In the genomic region with DNA sequence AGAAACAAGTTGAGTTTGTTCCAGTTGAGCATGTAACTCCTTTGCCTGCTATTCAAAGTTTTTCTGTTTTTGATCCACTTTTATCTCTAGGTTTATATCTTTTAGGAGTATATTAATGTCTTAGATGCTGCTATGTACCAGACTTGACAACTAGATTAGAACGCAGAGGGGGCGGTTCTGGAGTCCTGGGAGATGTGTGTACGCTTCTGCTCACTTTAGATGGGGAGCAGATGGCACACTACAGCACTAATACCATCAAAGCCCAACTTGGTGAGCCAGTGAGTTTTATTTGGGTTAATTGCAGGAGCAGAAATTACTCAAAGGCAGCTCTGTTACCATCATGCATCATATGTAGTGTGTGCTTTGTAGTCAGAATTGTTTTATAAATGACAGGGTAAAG, we compare ENCODE assay signal across 22 mouse cellular contexts.
DNase-seq lines count a peak whose midpoint lies in the region; ATAC-seq and TF ChIP-seq lines count a peak whose summit lies in the region.
"Had no signal": no experiment of that assay in that cellular context is flagged by ENCODE, and none has a peak within 500 bp of the region (broad histone marks: within the 10 kb centered on the region; RNA-seq: fewer than 3 reads in every experiment).

No protein-coding gene starts in this region.

- no peaks in the 10 kb centered on the region for H3K36me3 ChIP-seq in forebrain, embryonic 14.5 days (ENCODE audit: control insufficient read depth, insufficient read depth, low read length)
- 0 out of 2 replicates have a peak, but pooled peaks cover 4% of the 10 kb centered on the region for H3K36me3 ChIP-seq in forebrain, postnatal 0 days (ENCODE audit: insufficient read depth)
- H3K36me3 ChIP-seq in midbrain, embryonic 13.5 days: peaks cover 5% of the 10 kb centered on the region; the same call in 1 of the 2 replicates
- H3K36me3 ChIP-seq: hindbrain, embryonic 10.5 days; lung, embryonic 15.5 days had no signal

- WGBS in forebrain, embryonic 14.5 days: 86% methylated on average over 3 of the region's 3 CpGs
- 48% methylated on average over 3 of the region's 3 CpGs for WGBS in forebrain, postnatal 0 days
- 69% methylated on average over 3 of the region's 3 CpGs for WGBS in midbrain, embryonic 13.5 days

- H3K4me3 ChIP-seq in forebrain, embryonic 14.5 days (ENCODE audit: low read depth, low read length): no peak overlapping the region
- no peak overlapping the region for H3K4me3 ChIP-seq in forebrain, postnatal 0 days (ENCODE audit: low read depth, low read length)
- no peak overlapping the region for H3K4me3 ChIP-seq in midbrain, embryonic 13.5 days (replicated peaks)
- H3K4me3 ChIP-seq: embryonic facial prominence, embryonic 10.5 days; hindbrain, embryonic 10.5 days; left cerebral cortex, adult 2 months; limb, embryonic 13.5 days; lung, embryonic 15.5 days had no signal

- TF ChIP-seq CTCF in forebrain, postnatal 0 days (IDR thresholded peaks at IDR 0.05; ENCODE audit: low read depth): no peak

- no peak for ATAC-seq in forebrain, embryonic 14.5 days
- ATAC-seq in forebrain, postnatal 0 days: no peak
- no peak for ATAC-seq in midbrain, embryonic 13.5 days
- ATAC-seq: activated CD4-positive, CD25-positive, alpha-beta regulatory T cell, adult 4 months; CD4-positive, CD25-positive, alpha-beta regulatory T cell, adult 4 months had no signal

- intact Hi-C loops in heart, postnatal 14 days (cut with DNase I): no loop called here

- H3K4me1 ChIP-seq in forebrain, embryonic 14.5 days (ENCODE audit: control insufficient read depth, insufficient read depth, low read length): no peaks in the 10 kb centered on the region
- no peaks in the 10 kb centered on the region for H3K4me1 ChIP-seq in forebrain, postnatal 0 days (ENCODE audit: insufficient read depth)
- no peaks in the 10 kb centered on the region for H3K4me1 ChIP-seq in midbrain, embryonic 13.5 days (replicated peaks)
- H3K4me1 ChIP-seq: embryonic facial prominence, embryonic 10.5 days; hindbrain, embryonic 10.5 days; limb, embryonic 13.5 days; lung, embryonic 15.5 days had no signal

- no peak overlapping the region for H3K9ac ChIP-seq in forebrain, embryonic 14.5 days (ENCODE audit: low read length)
- no peak overlapping the region for H3K9ac ChIP-seq in forebrain, postnatal 0 days
- H3K9ac ChIP-seq in midbrain, embryonic 13.5 days (replicated peaks): no peak overlapping the region
- H3K9ac ChIP-seq: limb, embryonic 13.5 days; liver, embryonic 14.5 days; lung, embryonic 15.5 days had no signal

- no peak overlapping the region for H3K4me2 ChIP-seq in forebrain, embryonic 14.5 days (ENCODE audit: low read length)
- H3K4me2 ChIP-seq in forebrain, postnatal 0 days (ENCODE audit: low read depth): no peak overlapping the region
- H3K4me2 ChIP-seq in midbrain, embryonic 13.5 days (replicated peaks): no peak overlapping the region
- H3K4me2 ChIP-seq: limb, embryonic 13.5 days; lung, embryonic 15.5 days had no signal

- H3K27me3 ChIP-seq in forebrain, embryonic 14.5 days (replicated peaks; ENCODE audit: control insufficient read depth, insufficient read depth, low read length): no peaks in the 10 kb centered on the region
- no peaks in the 10 kb centered on the region for H3K27me3 ChIP-seq in forebrain, postnatal 0 days (ENCODE audit: insufficient read depth, low read length)
- no peaks in the 10 kb centered on the region for H3K27me3 ChIP-seq in midbrain, embryonic 13.5 days
- H3K27me3 ChIP-seq: limb, embryonic 13.5 days; lung, embryonic 15.5 days had no signal

- no peaks in the 10 kb centered on the region for H3K9me3 ChIP-seq in forebrain, embryonic 14.5 days (replicated peaks; ENCODE audit: control insufficient read depth, low read length)
- no peaks in the 10 kb centered on the region for H3K9me3 ChIP-seq in forebrain, postnatal 0 days (ENCODE audit: low read length)
- no peaks in the 10 kb centered on the region for H3K9me3 ChIP-seq in midbrain, embryonic 13.5 days
- H3K9me3 ChIP-seq: embryonic facial prominence, embryonic 10.5 days; hindbrain, embryonic 10.5 days; limb, embryonic 13.5 days; lung, embryonic 15.5 days had no signal

- no peak overlapping the region for H3K27ac ChIP-seq in forebrain, embryonic 14.5 days (ENCODE audit: low read depth, low read length)
- no peak overlapping the region for H3K27ac ChIP-seq in forebrain, postnatal 0 days (ENCODE audit: low read depth, low read length)
- no peak overlapping the region for H3K27ac ChIP-seq in midbrain, embryonic 13.5 days
- H3K27ac ChIP-seq: embryonic facial prominence, embryonic 10.5 days; hindbrain, embryonic 10.5 days; left cerebral cortex, adult 2 months; limb, embryonic 13.5 days; liver, embryonic 14.5 days; lung, embryonic 15.5 days had no signal

- peak; percentile 4 for DNase-seq in forebrain, embryonic 14.5 days (ENCODE audit: low spot score)
- no peak for DNase-seq in forebrain, postnatal 0 days
- DNase-seq in right cerebral cortex, adult 2 months (ENCODE audit: low spot score in 2 of 2): peak; percentile 47 to 57
- no peak for DNase-seq in right cerebral cortex, postnatal 14 days
- DNase-seq in layer of hippocampus, postnatal 36 days: peak; percentile 31 to 54
- no peak for DNase-seq in cerebellum, adult 9-10 months
- no peak for DNase-seq in heart, postnatal 14 days
- DNase-seq: adrenal gland, postnatal 10 days; cerebellum, adult 18-20 months; gastrocnemius, postnatal 36 days; kidney, adult 18-20 months; kidney, postnatal 10 days; lung, postnatal 4 days had no signal

Comparison
In these comparisons a context has a peak if more than half of its experiments do, and no peak if none do; other contexts are left out.
1. DNase-seq: peak in forebrain, embryonic 14.5 days (single experiment), right cerebral cortex, adult 2 months (2 of 2) and layer of hippocampus, postnatal 36 days (2 of 2); none in forebrain, postnatal 0 days (single experiment), right cerebral cortex, postnatal 14 days (single experiment), cerebellum, adult 9-10 months (single experiment) and heart, postnatal 14 days (0 of 2).